Mouse (Mus musculus) frontal cortex, postnatal 14 days (tissue): Measurements from ENCODE around the gene Myl12a.
"Not testable (repeated sequence)": the region's sequence is repeated elsewhere in the genome, so short reads cannot be mapped to it uniquely, and the experiment has no call there.

ENCODE experiments used
- DNase-seq, 2 experiments: peaks; one replicate each; pipeline ENCODE4 v3.0.0; 2022; ENCODE audit warnings: low spot score in 2 of 2

Myl12a gene

DNA sequence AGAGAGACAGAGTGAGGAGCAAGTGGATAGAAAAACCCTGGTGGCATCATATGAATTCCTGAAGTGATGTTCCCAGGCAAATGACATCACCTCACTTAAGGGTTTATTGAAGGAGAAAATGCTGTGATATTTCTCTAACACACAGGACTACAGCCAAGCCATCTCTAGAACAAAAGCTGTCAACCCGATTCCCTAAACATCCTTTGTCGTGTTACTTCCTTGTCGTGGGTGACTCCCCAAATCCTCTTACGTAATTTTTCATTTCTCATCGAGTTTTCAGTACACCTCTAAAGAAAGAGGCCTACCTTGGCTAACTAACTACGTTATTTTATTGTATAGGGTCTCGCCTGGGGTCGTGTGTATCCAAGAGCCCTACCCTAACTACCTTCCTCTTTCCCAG lies 13.2 kb downstream of the Myl12a start:
- no peak for DNase-seq

DNA sequence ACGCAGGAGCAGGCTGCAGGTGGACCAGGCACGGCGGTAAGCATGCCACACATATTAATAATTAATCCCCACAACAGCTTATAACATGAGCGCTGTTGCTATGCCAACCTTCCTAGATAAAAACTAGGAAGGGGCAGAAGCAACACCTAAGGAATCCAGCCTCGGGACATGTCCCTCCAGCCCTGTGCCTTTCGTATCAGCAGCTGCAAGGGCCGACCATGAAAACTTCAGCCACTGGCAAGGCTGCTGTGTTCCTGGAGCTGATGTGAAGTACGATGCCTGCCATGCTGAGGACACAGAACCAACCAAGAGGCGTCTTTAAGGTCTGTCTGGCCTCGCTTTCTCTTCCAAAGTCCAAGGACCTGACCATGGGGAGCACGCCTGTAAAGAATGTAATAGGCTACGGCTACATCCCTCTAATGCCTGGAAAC lies 14.3 kb downstream of the Myl12a start:
- no peak for DNase-seq

DNA sequence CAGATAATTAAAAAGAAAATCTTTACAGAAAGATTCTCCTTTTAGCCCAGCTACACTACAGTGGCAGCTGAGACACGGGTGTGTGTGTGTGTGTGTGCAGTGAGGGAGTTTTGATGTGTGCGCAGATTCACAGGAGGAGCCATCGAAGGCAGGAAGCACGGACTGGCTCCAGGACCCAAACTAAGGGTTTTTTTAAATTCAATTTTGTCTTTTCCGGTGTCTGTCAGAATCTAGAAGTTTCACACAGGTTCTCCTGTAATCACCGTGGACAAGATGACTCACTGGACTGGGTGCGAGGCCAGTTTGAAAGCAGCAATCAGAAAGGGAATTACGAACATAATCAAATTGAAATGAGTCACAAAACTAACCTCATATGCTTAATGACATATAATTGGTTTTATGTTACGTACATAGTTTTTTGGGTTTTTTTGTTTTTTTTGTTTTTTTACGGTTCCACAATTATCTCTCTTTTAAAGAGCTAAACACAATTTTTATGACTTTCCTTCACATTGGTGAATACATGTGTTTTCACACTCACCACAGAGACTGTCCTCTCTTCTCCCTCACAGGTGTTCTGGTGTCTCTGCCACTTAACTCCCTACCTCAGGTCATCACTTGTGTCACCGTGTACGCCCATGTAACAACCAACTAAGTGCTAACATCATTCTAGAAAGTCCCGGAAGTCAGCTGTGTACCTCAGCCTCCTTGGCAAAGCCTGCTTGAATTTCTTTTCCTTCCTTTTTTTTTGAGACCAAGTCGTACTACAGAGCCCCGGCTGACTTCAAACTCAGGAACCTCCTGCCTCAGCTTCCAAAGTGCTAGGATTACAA lies 15.6 kb downstream of the Myl12a start:
- DNase-seq: no peak

DNA sequence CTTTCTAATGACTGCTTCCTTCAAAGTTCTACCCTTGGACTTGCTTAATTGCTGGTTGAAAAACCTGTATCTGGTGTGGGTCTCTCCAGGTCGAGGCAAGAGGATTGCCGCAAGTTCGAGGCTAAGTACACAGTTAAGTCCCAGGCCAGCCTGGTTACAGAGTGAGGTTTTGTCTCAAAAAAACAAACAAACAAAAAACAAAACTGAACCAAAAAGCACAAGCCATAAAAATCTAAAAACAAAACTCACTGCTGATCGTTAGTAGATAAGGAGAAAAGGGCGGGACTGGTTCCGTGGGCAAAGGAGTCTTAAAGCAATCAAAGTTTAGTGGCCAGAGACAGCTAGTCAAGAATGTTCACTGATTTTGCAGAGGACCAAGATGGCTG lies 16.3 kb downstream of the Myl12a start:
- DNase-seq: no peak

DNA sequence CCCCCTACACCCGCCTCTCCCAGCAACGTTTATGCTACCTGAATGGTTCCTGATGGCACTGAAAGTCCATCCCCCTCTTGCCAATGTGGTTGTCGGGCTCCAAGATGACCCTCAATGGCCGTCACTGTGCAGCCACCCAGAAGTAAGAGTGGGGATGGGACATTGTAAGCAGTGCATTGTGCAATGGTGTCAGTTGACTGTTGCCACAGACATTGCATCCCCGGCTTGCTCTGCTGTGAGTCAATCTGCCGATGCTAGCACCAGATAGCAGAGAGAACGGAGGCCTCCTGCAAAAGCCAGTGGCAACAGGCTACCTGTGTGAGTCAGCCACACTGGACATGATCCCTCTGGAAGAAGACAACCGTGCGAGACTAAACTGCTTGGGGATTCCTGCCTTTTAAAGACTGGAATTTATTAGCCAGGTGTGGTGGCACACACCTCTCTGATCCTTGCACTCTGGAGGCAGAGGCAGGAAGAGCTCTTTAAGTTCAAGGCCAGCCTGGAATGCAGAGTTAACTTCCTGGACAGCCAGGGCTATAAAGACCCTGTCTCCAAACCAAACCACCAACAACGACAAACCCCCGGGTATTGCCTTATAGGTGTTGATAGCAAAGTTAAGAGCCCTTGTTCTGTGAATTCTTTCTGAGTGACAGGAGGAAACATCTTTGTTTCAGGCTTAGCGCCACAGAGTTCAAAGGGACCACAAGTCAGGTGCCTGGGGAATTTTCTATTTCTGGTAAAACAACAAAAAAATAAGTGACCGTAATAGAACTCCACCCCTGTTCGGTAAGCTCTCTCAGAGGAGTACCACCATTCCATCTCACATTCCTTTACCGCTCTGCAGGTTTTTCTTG lies 16.9 kb downstream of the Myl12a start:
- DNase-seq: no peak

DNA sequence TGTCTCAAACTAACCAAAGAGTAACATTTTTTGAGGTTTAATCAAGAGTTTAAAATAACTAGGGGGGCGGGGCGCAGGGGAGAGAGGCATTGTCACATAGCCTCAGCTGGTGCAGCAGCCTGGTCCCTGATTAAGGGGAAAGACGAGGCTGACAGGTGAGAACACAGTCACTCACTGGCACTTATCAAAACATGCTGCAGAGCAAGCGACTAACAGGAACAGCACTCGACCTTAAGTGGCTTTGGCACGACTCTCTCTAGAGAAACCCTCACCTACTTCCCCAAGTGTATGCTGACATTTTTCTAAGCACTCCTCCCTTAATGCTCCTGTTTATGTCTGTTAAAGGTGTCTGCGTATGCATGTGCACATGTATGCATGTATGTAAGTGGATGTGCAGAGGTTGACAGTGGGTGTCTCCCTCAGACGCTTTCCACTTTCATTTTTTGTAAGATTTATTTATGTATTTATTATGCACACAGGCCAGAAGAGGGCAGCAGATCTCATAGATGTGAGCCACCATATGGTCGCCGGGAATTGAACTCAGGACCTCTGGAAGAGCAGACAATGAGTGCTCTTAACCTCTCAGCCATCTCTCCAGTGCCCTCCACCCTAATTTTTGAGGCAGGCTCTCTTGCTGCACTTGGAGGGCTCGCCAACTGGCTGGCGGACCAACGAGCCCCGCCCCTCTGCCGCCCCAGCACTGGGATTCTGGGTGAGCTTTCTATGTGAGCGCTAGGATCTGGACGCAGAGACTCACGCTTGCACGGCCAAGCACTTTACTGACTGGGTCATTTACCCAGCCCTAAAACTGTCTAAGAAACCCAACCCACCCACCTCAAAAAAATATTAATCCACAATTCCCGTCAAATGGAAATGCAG lies 23.1 kb downstream of the Myl12a start:
- DNase-seq: no peak

DNA sequence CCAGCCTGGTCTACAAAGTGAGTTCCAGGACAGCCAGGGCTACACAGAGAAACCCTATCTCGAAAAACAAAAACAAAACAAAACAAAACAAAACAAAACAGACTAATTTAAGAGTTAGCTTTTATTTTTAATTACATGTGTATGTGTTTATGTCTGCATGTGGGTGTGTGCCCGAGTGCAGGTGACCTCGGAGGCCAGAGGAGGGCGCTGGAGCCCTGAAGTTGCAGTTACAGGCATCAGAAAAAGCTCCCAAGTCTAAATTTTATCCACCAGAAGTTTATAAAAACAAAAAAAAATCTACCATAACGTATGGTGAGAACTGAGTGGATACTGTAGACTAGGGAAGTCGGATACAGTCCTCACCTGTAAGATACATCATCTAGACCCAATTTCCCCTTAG lies 24.9 kb downstream of the Myl12a start:
- no peak for DNase-seq

DNA sequence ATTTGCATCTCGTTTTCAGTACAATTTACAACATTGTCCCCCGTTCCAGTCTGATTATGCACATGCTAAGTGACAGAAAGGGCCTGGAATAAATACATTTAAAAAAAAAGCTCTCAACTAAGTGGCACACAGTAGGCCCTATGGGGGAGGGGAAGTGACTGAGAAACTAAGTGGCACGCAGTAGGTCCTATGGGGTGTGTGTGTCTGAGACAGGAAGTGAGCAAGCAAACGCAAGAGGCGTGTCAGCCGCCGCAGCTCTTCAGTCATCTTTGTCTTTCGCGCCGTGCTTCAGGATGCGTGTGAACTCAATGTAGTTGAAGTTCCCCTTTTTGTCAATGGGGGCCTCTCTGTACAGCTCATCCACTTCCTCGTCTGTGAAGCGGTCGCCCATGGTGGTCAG lies 28.6 kb downstream of the Myl12a start:
- DNase-seq: not testable (repeated sequence)

DNA sequence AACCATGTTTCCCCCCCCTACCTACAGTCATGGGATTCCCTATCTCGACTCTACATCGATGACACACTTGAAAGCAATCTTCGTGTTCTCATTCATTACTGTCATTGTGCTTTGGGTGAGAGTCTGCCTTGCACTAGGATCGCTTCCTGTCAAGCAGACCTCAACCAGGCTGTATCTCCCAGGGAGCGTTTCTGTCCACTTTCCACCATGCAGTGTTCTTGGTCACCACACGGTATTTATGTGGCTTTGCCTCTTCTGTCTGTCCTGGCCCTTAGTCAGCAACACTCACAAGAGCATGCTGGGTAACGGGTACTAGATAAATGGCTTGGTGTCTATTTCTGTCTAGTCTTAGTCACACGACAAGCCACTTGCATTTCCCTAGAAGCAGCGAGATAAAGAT lies 29.3 kb downstream of the Myl12a start:
- DNase-seq: no peak

DNA sequence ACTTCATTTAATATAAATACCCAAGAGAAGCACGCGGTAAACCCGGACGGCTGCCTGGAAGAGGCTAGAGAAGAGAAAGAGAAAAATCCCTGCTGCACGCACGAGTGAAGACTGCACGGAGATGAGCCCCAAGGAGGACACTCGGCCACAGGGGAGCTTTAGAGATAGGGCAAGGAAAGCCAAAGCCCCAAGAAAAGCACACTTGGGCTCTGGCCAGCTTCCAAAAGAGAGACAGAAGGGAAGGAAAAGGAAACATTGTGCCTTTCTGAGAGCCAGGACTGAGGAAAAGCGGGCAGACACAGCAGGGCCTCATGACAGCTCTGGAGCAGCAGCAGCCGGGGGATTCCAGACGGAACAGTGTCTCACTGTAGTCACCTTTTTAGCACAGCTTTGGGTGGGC lies 31.5 kb downstream of the Myl12a start:
- DNase-seq: no peak

DNA sequence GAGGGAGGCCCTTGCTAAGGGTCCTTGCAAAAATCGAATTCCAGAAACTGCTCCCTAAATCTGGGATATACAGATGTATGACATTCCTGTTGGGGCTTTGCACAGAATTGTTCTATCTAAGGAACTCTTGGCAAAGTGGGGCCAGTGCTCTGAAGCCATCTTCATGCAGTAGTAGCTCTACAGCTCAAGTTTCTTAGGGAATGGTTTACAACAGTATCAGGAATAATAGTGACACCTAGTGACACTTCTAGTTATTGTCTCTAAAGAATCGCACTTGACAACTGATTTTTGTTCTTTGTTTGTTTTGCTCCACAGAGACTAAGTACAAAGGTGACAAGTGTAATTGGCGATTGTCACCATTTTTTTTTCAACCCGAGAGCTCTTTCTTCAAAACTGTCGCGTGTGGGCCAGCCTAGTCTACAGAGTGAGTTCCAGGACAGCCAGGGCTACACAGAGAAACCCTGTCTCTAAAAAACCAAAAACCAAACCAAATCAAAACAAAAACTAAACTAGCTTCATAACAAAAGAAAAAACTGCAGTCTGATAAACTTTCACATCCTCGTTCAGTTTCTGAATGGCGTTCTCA lies 34.0 kb downstream of the Myl12a start:
- no peak for DNase-seq

DNA sequence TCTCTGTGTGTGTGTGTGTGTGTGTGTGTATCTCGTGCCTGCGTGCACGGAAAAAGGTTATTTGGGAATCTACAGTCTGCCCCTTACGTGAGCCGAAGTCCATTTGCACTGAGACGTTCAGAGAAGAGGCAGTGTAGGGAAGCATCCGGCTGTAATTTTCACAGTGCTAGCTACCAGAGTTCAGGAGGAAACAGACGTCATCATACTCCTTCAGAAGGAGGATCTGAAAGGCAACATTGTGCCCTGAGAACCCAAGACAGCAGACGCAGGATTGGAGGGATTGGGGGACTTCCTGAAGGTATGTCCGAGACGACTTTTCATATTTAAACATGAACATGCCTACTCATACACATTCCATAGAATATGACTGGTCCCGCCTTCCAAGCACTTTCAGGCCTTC lies 35.0 kb downstream of the Myl12a start:
- DNase-seq: no peak

DNA sequence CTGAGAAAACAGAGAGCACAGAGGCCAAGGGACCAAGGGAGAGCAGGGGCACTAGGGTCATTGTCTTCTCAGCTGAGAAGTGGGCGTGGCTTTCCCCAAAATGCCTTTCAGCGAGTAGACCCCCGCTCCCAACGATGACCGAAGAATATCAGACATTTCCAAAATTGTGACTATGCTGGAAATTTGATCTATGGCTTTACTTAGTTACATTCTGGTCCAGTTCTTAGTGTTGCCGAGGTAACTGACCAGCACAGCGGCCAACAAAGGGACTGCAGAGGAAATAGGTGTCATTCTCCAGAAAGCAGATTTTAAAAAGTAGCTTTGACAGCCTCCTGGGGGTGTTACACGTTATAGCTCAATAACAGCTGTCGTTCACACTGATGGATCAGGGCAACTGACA lies 35.5 kb downstream of the Myl12a start:
- DNase-seq: no peak

DNA sequence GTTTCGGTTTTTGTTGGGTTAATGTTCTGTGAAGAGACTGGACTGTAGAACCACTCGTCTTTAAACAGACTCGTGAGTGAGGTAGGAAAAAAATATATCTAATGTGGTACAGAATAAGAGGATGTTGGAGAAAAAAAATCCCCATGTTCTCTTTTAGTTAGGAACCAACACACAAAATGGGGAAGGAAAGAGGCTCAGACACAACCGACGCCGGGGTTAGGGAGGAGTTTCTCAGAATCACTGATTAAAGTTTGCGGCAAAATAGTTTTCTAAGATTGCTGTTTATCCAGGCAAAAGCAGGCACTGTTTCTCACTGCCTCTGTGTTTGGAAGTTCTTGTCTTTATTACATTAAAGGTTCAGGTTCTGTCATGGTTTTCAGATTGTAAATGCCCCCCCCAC lies 36.6 kb downstream of the Myl12a start:
- DNase-seq: no peak

DNA sequence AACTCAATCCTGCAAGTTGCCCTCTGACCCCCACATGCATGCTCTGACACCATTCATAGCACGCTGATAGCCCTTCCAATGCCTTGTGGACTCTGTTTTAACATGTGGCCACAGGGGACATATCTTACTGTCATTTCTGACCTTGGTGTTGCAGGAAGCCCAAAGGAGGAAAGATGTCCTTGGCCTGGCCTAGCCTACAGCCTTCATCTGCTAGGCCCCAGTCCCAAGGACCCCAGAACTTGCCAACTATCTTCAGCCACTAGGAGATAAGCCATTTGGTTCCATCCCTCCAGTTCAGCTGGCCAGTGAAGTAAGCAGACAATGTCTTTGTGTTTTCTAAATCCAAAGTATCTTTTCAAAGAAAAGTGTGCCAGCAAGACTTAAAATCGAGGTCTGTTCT lies 37.4 kb downstream of the Myl12a start:
- no peak for DNase-seq

DNA sequence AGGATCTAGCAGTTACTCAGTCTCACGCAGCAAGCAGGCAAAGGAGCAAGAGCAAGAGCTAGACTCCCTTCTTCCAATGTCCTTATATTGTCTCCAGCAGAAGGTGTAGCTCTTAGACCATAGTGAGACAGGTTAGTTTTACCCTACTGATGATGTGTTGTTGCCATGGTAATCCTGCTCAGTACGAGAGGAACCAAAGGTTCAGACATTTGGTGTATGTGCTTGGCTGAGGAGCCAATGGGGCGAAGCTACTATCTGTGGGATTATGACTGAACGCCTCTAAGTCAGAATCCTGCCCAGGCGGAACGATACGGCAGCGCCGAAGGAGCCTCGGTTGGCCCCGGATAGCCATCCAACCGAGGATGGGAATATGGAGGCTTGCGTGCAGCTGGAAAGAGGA lies 39.1 kb downstream of the Myl12a start:
- DNase-seq: peak; percentile 87 to 98

DNA sequence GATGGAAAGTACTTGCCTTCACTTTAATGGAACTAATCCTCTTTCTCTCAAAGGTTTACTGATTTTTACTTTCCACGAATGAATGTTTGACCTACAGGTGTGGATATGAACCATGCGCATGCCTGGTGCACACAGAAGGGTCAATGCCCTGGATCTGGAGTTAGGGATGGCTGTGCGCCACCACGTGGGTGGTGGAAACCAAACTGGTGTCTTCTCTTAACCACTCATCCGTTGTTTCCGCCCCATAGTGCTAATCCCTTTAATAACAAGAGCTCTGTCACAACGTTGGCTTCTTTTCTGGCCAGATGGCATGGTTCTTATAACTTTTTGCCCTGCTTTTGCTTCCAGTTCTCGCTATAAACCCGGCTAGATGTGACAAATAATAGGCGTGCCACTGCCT lies 51.4 kb downstream of the Myl12a start:
- DNase-seq: no peak

DNA sequence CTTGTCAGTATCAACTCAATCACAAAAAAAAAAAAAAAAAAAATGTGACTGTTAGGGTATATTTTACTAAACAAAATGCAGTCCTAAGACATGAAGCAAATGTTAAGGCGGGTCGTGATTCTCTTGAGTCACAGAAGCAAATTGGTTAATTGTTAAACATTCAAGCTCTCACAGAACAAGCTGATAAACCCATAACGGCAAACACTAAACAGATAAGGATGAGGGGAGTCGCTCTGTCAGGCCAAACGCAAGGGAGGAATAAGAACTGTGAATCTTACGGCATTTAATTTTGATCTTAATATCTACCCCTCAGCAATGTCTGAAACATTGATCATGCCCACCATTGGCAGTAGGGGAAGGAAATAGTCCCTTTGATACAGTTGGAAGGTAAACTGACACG lies 53.5 kb downstream of the Myl12a start:
- no peak for DNase-seq

DNA sequence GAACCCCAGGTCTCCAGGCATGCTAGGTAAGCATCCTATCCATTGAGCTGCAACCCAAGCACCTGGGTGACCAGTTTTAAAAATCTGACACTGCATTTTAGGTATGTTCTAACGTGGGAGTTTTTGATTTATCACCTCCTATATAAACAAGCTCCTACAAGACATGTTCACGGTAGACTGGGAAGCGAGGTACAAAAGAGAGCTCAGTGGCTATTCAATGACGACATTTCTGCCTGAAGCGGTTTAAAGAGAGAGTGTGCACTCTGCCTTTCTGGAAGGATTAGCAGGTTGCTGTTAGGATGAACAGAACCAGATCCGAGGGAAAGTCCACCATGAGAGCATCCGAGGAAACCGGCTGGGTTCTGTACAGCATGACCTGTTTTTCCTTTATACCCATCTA lies 54.0 kb downstream of the Myl12a start:
- DNase-seq: no peak

DNA sequence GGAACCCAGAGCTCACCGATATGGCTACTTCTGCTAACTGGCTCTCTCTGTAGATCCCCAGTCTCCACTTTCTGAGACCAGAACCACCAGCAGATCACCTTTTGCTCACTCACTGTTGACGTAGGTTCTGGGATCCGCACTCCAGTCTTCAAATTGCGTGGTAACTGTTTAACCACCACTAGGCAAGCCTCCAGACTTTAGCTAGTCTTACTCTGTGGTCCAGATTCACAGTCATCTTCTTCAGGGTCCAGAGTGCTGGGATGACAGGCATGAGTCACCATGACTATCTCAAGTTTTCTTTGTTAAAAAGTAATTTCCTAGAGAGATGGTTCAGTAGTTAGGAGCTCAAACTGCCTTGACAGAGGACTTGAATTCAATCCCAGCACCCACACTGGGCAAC lies 58.9 kb downstream of the Myl12a start:
- DNase-seq: no peak
